Mouse (Mus musculus): ENCODE results near the gene Sacm1l.

Sacm1l gene

DNA sequence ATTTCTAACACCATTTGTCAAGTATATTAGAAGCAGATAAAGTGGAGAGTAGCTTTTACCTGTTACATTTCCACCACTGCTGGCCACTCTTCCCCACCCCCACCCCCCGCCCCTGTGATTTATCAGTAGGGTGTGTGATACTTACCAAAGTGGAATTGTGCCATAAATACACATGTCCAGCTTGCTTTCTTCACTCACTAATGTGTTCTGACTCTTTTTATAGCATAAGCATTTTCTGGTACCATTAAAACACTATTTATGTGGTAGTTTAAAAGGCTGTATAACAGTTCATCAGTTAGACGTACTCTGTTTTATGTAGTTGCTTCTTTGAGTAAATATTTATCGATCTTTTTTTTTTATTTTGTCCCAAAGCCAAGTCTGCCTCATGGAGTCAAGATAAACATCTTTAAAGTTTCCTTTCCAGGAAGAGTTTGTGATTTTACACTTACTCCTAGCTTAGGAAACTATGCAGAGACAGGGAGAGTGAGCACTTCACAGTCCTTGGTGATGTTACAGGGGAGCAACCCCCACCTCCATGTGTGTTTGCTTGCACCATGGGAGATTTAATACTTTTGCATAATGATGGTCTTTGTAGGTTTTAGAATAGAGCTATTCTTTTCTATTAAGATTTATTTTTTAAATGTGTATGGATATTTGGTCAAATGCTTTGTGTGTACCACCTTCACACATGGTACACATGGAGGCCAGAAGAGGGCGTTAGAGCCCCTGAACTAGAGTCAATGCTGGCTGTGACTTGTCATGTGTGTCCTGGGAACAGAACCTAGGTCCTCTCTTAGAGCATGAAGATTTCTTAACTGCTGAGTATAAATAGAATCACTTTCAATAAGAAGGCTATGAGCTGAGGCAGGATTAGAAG lies 23.1 kb upstream of the Sacm1l start:
- in situ Hi-C loops (cut with MboI, MseI) = no loop called here

DNA sequence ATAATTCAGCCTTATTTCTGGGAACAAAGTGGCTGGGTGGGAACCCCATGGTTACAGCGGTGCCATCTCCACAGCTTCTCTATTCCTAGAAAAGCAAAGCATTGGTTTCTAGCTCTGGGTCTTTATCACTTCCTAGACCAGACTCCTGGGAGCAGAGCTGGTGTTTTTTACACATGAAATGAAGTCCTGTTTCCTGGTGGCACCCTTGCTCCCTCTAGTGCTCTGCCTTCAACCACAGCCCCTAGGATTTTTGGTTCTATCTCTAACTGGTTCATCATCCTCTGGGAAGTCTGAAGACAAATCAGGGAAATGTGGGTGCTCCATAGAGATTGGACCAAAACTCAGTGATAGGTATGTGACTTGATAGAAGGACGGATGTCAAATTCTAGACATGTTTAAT lies 22.2 kb upstream of the Sacm1l start:
- in situ Hi-C loops (cut with MboI, MseI) = no loop called here

DNA sequence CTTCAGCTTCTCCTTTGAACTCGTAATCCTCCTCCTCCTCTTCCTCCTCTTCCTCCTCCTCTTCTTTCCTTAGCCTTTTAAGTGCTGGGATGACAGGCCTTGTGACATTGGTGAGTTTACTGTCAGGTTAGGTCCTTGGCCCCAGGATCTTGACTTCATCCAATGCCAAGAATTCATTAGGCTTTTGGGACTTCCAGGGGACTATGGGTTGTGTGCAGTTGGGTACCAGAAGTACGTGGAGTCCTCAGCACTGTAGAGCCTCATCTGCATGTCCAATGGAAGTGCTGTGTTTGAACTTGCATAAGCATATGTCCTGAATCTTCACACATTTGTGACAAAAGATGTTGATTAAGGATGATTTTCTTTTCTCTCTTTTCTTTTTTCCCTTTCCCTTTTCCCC lies 20.6 kb upstream of the Sacm1l start:
- in situ Hi-C loops (cut with MboI, MseI) = no loop called here

DNA sequence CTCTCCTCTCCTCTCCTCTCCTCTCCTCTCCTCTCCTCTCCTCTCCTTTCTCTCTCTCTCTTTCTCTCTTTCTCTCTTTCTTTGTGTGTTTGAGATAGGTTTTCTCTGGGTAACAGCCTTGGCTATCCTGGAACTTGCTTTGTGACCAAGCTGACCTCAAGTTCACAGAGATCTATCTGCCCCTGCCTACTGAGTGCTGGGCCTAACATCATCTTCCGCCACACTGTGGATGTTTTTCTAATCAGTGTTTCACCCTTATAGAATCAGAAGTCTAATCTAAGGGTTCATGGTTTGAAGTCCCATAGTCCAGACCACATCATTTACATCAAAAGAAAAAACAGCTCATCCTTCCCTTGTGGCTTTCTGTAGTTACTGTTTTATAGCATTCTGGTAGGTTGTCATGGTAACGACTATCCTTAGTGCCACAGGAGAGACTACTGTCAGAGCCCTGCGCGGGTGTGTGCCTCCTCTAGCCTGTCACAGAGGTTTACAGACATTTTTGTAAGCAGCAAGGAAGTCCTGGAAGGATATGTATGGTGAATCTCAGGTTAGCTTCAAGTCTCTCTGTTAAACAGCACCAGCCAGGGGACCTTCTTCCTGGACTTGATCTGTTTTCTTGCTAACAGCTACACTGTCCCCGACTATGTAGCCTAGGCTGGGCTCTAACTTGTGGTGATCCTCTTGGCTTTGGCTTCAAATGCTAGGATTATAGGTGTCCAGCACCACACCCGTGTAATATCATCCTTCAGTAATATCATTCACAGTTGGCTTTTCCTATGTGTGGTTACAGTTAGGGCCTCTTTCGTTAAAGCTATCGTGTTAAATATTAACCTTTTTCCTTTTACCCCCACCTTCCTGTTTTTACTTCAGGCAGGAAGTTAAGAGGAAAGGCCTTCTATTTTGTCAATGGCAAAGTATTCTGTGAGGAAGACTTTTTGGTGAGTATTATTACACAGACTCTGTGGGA lies 19.6 kb upstream of the Sacm1l start:
- in situ Hi-C loops (cut with MboI, MseI) = no loop called here

DNA sequence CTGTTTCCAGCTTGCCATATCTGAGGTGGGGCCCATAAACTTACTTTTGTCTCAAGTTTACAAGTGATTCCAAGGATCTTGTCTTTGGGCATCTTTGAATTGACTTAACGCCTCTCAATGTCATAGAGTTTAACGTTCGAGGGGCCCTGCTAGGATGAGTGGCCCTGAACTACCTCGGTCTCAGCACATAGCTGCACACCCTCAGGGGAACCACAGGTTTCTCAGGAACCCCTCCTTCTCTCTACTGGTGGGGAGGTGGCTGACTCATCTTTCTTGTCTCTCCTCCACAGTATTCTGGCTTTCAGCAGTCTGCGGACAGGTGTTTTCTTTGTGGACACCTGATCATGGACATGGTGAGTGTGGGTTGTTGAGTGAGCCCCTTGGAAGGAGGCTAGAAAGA lies 18.6 kb upstream of the Sacm1l start:
- in situ Hi-C loops (cut with MboI, MseI) = no loop called here

DNA sequence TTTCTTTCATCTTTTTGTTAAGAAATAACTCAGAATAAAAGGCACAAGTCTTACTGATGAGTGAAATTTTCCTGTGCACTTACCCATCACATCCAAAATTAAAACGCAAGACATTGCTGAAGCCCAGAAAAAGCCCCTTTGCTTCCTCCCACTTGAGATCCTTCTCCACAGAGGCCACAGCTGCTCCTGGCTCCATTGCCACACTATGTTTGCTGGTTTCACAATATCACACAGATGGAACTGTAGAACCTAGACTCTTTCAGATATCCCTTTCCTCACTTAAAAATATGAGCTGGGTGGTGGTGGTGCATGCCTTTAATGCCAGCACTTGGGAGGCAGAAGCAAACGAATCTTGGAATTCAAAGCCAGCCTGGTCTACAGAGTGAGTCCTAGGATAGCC lies 17.1 kb upstream of the Sacm1l start:
- in situ Hi-C loops (cut with MboI, MseI) = no loop called here

DNA sequence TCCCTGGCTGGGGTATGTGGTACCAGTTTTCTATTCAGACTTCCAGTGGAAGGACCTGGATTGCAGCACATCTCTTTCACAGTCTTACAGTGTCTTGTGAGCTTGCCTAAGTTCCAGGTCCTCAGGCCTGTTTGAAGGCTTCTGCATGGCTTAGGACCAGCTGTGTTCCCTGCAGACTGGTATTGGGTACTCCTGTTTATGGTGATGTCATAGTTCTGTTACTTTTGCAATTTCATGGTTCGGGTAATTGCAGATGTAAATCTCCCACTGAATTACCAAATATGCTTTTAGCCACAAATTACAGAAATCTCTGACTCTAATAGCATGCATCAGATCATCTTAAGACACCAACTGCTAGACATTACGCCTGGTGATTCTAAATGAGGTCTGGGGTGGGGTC lies 14.5 kb upstream of the Sacm1l start:
- in situ Hi-C loops (cut with MboI, MseI) = no loop called here

DNA sequence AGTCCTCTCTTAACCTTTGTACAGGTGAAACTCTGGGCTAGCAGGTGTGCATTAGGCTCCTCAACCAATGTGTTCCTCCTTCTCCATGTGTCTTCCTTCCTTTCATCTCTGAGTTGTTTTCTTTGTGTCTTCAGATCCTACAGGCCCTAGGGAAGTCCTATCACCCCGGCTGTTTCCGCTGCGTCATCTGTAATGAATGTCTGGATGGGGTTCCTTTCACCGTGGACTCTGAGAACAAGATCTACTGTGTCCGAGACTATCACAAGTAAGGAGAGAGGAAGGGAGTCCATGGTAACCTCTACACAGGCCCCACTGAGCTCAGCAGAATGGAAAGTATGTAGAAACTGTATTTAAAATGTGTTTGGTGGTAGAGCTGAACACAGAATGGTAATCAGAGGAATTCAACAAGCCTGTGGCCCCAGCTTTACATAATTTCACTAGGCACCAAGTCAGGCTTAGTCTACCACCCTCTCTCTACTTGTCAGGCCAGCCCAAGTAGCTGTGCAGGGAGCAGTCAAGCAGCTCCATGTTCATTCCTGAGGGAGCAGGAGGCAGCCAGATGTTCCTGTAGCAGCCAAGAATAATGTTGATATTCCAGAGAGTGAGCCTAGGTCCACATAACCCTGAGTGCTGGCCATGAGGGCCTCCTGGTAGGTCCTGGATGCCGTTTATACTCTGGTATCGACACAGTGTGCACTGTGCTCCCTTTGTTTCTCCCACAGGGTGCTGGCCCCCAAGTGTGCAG lies 12.7 kb upstream of the Sacm1l start:
- in situ Hi-C loops (cut with MboI, MseI) = no loop called here

DNA sequence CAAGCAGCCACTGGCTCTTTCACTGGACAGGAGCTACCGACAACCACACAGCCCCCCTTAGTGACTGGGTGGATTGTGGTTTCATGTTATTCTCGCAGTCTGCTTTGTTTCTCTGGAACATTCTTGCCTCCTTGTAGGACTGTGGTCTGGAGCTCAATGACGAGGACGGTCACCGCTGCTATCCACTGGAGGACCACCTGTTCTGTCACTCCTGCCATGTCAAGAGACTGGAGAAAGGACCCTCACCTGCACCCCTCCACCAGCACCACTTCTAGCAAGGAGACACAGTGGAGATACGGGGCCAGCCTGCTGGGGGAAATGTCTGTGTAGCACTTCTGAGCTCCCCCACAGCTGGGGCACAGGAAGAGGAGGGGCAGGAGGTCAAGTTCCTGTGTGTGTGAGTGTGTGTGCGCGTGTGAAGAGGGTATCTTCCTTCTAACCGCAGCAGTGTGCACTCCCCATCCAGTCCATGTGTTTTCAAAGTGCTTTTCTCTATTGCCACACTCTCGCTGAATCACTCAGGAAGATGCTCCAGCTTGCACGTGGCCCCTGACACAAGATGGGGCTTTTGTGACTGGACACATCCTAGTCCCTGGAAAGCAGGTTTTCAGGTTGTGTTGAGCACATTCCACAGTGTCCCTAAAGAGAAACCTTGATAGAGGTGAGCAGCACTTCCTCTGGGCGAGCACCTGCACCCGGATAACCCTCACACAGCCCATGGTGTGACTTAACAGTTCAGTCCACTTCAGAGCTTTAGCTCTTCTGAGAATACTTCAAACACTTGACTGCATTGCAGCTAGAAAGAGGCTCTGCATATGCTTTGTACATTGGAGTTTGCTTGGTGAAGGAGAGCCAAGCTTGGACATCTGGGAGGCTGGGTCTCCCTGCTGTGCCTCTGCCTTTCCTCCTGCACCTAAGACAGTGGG lies 10.3 kb upstream of the Sacm1l start:
- in situ Hi-C loops (cut with MboI, MseI) = no loop called here

DNA sequence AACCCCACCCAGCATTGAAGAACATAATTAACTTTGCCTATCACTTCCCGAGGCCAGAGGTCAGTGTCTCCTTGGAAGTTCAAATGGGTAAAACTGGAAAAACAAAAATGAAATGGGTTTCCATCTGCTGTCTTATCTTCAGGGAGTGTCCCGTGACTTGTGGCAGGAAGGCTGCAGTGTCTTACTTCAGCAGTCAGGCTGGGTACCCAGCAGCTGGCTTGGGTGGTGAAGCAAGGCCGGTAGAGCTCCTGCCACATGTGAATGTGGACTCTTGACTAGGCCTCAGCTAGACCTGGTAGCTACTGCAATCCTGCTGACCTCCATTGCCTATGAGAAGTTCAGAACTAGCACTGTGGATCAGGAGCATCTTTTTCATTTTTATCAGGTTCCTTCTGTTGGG lies 8.8 kb upstream of the Sacm1l start:
- in situ Hi-C loops (cut with MboI, MseI) = loop anchor here in 1 of 2 experiments (10.0 kb wide), 2 partner anchors 66 to 256 kb away; partner anchors contain the start of gene Tmem158

DNA sequence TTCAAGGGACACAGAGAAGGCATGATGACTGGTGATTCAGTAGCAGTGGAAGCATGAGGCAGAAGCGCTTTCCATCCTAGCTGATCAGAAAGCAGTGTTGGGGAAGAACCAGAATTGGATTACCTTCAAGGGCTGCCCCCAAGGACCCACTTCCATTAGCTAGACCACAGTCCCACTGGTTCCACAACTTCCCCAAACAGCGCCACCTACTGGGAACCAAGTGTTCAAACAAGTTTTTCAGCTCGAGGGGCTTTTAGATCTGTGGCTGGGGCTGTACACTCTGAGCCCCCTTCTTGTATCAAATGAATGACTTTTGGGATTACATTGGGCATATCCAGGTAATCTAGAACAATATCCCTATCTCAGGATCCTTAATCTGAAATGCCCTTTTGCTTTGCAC lies 5.9 kb upstream of the Sacm1l start:
- in situ Hi-C loops (cut with MboI, MseI) = loop anchor here in 1 of 2 experiments (10.0 kb wide), 2 partner anchors 69 to 259 kb away; partner anchors contain the start of gene Tmem158

DNA sequence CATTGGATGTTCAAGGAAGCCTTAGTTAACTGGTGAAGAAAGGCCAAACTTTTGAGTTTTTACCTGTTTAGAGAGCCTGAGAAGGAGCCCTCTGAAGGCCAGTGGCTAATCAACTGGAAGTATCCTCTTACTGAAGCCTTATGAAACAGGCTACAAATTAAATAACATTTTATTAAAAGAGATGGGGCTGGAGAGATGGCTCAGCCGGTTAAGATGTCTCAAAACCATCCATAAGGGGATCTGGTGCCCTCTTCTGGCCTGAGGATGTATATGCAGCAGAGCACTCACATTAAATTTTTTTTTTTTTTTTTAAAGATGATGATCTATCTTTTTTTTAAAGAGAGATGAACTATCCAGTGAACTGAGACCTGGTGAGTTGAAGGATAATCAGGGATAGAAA lies 4.5 kb upstream of the Sacm1l start:
- in situ Hi-C loops (cut with MboI, MseI) = loop anchor here in 1 of 2 experiments (10.0 kb wide), 2 partner anchors 70 to 260 kb away; partner anchors contain the start of gene Tmem158

DNA sequence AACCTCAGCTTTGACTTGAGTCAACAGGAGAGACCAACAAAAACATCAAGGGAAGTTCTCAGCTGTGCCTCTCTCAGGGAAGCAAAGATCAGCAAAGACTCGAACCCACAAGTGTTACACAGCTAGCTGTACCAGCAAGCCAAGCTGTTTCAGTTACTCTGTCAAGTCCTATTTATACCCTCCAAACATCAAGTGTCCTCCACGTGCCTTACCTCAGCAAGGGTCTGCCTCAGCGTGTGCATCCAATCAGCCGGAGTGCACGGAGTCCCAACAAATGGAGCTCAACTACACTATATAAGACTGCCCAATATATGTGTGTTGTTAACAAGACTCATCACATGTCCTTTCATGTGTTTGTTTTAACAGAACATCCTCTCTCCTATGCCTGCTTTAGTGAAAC lies 3.1 kb upstream of the Sacm1l start:
- in situ Hi-C loops (cut with MboI, MseI) = loop anchor here in 1 of 2 experiments (10.0 kb wide), 2 partner anchors 72 to 262 kb away; partner anchors contain the start of gene Tmem158

DNA sequence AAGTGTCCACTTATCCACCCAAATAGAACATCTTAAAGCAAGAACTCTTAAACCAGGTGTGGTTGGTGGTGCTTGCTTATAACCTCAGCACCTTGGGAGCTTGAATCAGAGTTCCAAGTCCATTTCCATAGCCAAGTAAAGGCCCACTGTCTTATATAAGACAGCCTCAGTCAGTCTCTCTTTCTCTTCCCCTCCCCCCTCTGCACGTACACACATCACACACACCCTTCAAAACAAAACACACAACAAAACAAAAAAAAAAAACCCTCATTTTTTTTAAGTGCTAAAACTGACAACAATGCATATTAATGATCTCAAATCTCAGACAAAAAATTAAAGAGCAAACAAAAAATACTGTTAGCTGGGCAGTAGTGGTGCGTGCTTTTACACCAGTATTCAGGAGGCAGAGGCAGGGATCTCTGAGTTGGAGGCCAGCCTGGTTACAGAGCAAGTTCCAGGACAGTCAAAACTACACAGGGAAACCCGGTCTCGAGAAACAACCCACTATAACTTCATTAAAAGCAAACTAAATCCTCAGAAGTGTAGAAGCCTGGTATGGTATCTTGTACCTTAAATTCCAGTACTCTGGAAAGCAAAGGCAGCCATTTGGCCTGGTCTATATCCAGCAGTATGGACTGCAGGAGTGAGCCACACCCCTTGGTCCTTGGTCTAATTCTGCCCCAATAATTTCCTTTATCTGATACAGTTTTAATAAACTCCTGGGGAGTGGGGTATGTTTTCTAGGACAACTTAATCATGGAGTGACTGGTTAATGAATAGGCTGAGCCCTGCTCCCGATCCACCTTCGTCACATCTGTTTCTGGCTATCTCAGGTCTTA lies 1.3 kb upstream of the Sacm1l start:
- in situ Hi-C loops (cut with MboI, MseI) = loop anchor here in 1 of 2 experiments (10.0 kb wide), 2 partner anchors 74 to 264 kb away; partner anchors contain the start of gene Tmem158

DNA sequence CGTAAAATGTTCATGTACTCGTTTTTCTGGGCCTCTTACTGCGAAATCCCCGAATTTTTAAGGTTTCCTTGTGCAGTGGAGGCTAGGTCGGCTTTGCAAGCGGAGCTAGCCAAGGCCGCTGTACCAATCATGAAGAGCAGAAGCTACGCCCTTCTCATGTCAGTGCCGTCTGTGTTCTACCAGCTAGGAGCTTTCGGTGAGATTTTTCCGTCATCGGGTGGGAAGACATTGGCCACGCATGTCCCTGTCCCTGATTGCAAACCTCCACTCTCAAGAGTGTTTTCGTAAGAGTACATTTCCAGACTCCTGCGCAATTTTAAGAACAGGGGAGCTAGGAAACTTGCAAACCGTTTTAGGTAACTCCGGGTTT lies 648 bp upstream of the Sacm1l start:
- in situ Hi-C loops (cut with MboI, MseI) = loop anchor here in 1 of 2 experiments (10.0 kb wide), 2 partner anchors 74 to 264 kb away; partner anchors contain the start of gene Tmem158

DNA sequence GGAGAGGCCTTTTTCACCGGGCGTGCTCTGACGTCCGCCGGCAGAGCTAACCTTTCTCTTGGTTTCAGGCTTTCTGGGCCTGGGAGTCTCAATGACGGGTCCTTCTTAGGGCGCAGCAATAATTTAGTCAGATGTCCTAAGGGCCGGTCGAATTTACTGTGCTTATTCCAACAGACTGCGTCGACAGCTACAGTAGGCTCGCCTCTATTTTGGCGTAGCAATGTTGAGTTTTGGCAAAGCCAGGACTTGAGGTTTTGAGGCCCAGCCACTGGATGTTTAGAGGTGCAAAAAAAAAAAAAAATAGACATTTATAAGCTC lies 558 bp downstream of the Sacm1l start:
- in situ Hi-C loops (cut with MboI, MseI) = loop anchor here in 1 of 2 experiments (5.0 kb wide), 1 partner anchor 407 kb away; no protein-coding TSS in a partner anchor

DNA sequence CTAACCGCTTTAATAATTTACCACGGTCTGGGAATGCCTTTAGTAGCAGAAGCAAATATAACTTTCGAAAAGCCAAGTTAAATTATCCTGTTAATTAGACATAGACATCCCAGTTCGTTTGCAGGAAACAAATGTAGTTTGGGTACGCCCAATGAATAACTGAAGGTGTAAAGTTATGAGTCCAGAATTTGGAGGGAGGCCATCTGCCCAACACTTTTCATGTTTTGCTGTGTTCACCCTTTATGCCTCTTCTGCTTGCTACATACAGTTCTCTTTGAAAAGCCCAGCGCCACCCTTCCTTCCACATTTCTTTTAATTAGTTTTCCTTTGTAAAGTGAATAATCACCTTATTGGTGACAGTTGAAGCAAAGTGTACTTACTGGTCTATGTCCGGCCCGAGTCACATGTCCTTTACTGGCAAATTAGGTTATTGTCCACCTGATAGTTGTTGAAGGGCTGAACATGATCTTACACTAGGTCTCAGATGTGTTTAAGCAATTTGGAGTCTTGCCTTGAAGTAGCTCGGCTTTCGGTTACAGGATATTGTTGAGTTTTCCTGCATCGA lies 1.1 kb downstream of the Sacm1l start:
- in situ Hi-C loops (cut with MboI, MseI) = loop anchor here in 1 of 2 experiments (5.0 kb wide), 1 partner anchor 407 kb away; no protein-coding TSS in a partner anchor

DNA sequence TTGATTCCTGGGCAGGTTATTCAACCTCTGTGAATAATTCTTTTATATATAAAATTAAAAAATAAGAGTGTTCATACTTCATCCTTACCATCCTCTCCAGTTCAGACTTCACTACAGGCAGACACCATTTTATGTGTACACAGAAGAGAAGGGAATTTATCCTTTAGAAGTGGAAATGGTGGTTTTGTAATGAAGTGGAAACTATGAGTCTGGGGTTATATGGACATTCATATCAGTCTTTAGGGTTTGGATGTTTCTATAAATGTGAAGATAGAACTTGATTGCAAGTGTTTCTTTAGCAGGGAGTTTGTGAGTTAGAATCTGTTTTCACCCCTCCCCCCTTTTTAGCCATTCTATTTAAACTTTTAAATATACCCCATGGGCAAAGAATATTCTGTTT lies 1.7 kb downstream of the Sacm1l start:
- in situ Hi-C loops (cut with MboI, MseI) = loop anchor here in 1 of 2 experiments (5.0 kb wide), 1 partner anchor 406 kb away; no protein-coding TSS in a partner anchor

DNA sequence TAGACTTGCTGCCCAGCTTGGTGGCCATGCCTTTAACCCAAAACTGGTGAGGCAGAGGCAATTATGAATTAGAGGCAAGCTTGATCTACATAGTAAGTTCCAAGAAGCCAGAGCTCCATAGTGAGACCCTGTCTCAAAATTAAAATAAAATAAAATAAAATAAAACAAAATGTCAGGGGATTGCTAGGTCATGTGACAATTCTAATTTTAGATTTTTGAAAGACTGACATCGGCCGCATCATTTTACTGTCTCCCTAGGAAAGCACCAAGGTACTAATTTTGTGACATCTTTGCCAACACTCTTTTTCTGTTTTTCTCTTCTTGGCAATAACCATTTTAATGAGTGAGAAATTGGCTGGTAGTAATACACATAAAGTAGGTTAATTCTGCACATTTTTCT lies 7.1 kb downstream of the Sacm1l start:
- in situ Hi-C loops (cut with MboI, MseI) = no loop called here
